Mouse (Mus musculus) spleen, adult 12 weeks (tissue): ENCODE results near the gene Pgap2.
"Not testable (repeated sequence)": the region's sequence is repeated elsewhere in the genome, so short reads cannot be mapped to it uniquely, and the experiment has no call there.

Experiments
- DNase-seq: peaks from one replicate; pipeline ENCODE4 v3.0.0; 2022; ENCODE audit warnings: low spot score

Gene Pgap2

GRCm38 (mm10) chr7:102242371-102242770 is 32.4 kb downstream of the Pgap2 start:
- no peak for DNase-seq

GRCm38 (mm10) chr7:102242917-102243316 is 32.9 kb downstream of the Pgap2 start:
- no peak for DNase-seq

- DNase-seq, result no peak
These were observed 33.9 kb downstream of the Pgap2 start for GRCm38 (mm10) chr7:102243870-102244269.

GRCm38 (mm10) chr7:102244782-102245535 is 35.0 kb downstream of the Pgap2 start:
- DNase-seq, result no peak

- no peak for DNase-seq
These were observed 35.8 kb downstream of the Pgap2 start for GRCm38 (mm10) chr7:102245775-102246174.

GRCm38 (mm10) chr7:102246265-102246664 is 36.3 kb downstream of the Pgap2 start:
- no peak for DNase-seq

- no peak for DNase-seq
These were observed 37.2 kb downstream of the Pgap2 start for GRCm38 (mm10) chr7:102246956-102247797.

GRCm38 (mm10) chr7:102248691-102249404 is 38.8 kb downstream of the Pgap2 start:
- DNase-seq, result no peak

- no peak for DNase-seq
These were observed 39.5 kb downstream of the Pgap2 start for GRCm38 (mm10) chr7:102249531-102249895.

- peak; percentile 75 for DNase-seq
These were observed 40.1 kb downstream of the Pgap2 start for GRCm38 (mm10) chr7:102249896-102250630.

GRCm38 (mm10) chr7:102250631-102251214 is 40.7 kb downstream of the Pgap2 start:
- DNase-seq, result peak; percentile 82

- DNase-seq, result no peak
These were observed 43.6 kb downstream of the Pgap2 start for GRCm38 (mm10) chr7:102253631-102254030.

- DNase-seq, result no peak
These were observed 45.9 kb downstream of the Pgap2 start, which contains the start of gene Rhog for GRCm38 (mm10) chr7:102255954-102256353. Gene Rhog, minus strand, starts transcription at chr7:102256054.

GRCm38 (mm10) chr7:102256636-102257035 is 46.6 kb downstream of the Pgap2 start:
- no peak for DNase-seq

GRCm38 (mm10) chr7:102258189-102258588 is 48.2 kb downstream of the Pgap2 start:
- DNase-seq, result peak; percentile 79

GRCm38 (mm10) chr7:102258753-102259152 is 48.7 kb downstream of the Pgap2 start:
- no peak for DNase-seq

- no peak for DNase-seq
These were observed 49.9 kb downstream of the Pgap2 start for GRCm38 (mm10) chr7:102259716-102260479.

- no peak for DNase-seq
These were observed 50.5 kb downstream of the Pgap2 start for GRCm38 (mm10) chr7:102260518-102260917.

GRCm38 (mm10) chr7:102263020-102263419 is 53.0 kb downstream of the Pgap2 start:
- DNase-seq, result no peak

GRCm38 (mm10) chr7:102266021-102266400 is 56.0 kb downstream of the Pgap2 start:
- DNase-seq, result not testable (repeated sequence)
